Mouse (Mus musculus) activated CD4-positive, CD25-positive, alpha-beta regulatory T cell, adult 4 months (primary cell): ENCODE data around the gene Mars. TPM values are rescaled to one million over a fixed set of nuclear protein-coding genes. Genes with fewer than 3 reads are reported as not detected.
A peak's percentile ranks its signal among the peaks of the same experiment; 100 is the strongest.

Experiments
- ATAC-seq: one replicate; pipeline ENCODE4 v1.8.0; 2017
- polyA plus RNA-seq, 2 experiments: library from polyadenylated mRNA; unstranded; fragments of 100-300 nt; shearing (Covaris generic); gene quantifications; one replicate each; pipeline ENCODE4 v1.2.1; 2017

Gene Mars
- polyA plus RNA-seq, 2 experiments from 2014 or later, result 21.6 to 21.9 TPM

GRCm38 (mm10) chr10:127286730-127287129, 24.9 kb downstream of the Mars start:
- no peak for ATAC-seq

GRCm38 (mm10) chr10:127286194-127286593, 25.4 kb downstream of the Mars start:
- ATAC-seq, result no peak

- ATAC-seq, result no peak
These were observed 25.9 kb downstream of the Mars start for GRCm38 (mm10) chr10:127285644-127286043.

- no peak for ATAC-seq
These were observed 26.7 kb downstream of the Mars start for GRCm38 (mm10) chr10:127284724-127285500.

GRCm38 (mm10) chr10:127284105-127284622, 27.4 kb downstream of the Mars start:
- no peak for ATAC-seq

GRCm38 (mm10) chr10:127282620-127283215, 28.9 kb downstream of the Mars start:
- ATAC-seq, result no peak

- ATAC-seq, result no peak
These were observed 30.3 kb downstream of the Mars start for GRCm38 (mm10) chr10:127281316-127281715.

- no peak for ATAC-seq
These were observed 31.9 kb downstream of the Mars start for GRCm38 (mm10) chr10:127279730-127280129.

- no peak for ATAC-seq
These were observed 37.1 kb downstream of the Mars start for GRCm38 (mm10) chr10:127274261-127275022.

GRCm38 (mm10) chr10:127272371-127272770, 39.2 kb downstream of the Mars start:
- ATAC-seq, result no peak

GRCm38 (mm10) chr10:127269884-127270283, 41.7 kb downstream of the Mars start:
- no peak for ATAC-seq

- ATAC-seq, result no peak
These were observed 42.5 kb downstream of the Mars start for GRCm38 (mm10) chr10:127269036-127269435.

- no peak for ATAC-seq
These were observed 43.2 kb downstream of the Mars start for GRCm38 (mm10) chr10:127268401-127268800.

- ATAC-seq, result no peak
These were observed 44.3 kb downstream of the Mars start for GRCm38 (mm10) chr10:127267318-127267717.

- peak; percentile 99 for ATAC-seq
These were observed 45.2 kb downstream of the Mars start, which contains the start of gene Dctn2 for GRCm38 (mm10) chr10:127266112-127267091. Dctn2 (plus strand) TSS chr10:127266368.

- ATAC-seq, result no peak
These were observed 45.9 kb downstream of the Mars start for GRCm38 (mm10) chr10:127265727-127266111.

GRCm38 (mm10) chr10:127264971-127265370, 46.6 kb downstream of the Mars start:
- no peak for ATAC-seq

GRCm38 (mm10) chr10:127264336-127264735, 47.2 kb downstream of the Mars start:
- no peak for ATAC-seq

- no peak for ATAC-seq
These were observed 48.0 kb downstream of the Mars start for GRCm38 (mm10) chr10:127263631-127264030.

- no peak for ATAC-seq
These were observed 48.8 kb downstream of the Mars start, which contains the start of gene Kif5a for GRCm38 (mm10) chr10:127262548-127263398. Kif5a (minus strand) TSS chr10:127263348.
